Mouse (Mus musculus) MEL (cell line): Measurements from ENCODE around the gene Mtmr10. TPM values are rescaled to one million over a fixed set of nuclear protein-coding genes. Genes with fewer than 3 reads are reported as not detected.

Experiments used
- DNase-seq: peaks from one replicate; pipeline ENCODE4 v3.0.0; 2011; ENCODE audit warnings: low read depth, low spot score
- H3K27ac ChIP-seq: 2 replicates; pipeline ENCODE4 v1.5.1; 2012; ENCODE audit warnings: low read depth, mild to moderate bottlenecking, control low read depth, low read length, moderate library complexity; ENCODE audit not compliant: control insufficient read depth
- H3K27me3 ChIP-seq, 2 experiments: fragments of 150-350 bp in 1 of 2; sonication (generic) in 1 of 2; 2 replicates each; pipeline ENCODE4 v1.6.1; 2012; ENCODE audit warnings: low read length in 2 of 2, mild to moderate bottlenecking in 2 of 2, improper control_type of control experiment in 1 of 2, moderate library complexity in 1 of 2; ENCODE audit not compliant: insufficient read depth in 2 of 2, control insufficient read depth in 1 of 2
- H3K36me3 ChIP-seq, 2 experiments: 2 replicates each; pipeline ENCODE4 v1.6.1; 2012 to 2014; ENCODE audit warnings: low read length in 2 of 2, improper control_type of control experiment in 1 of 2, inconsistent platforms in 1 of 2, mild to moderate bottlenecking in 1 of 2; ENCODE audit not compliant: insufficient read depth in 2 of 2, control insufficient read depth in 1 of 2
- H3K4me1 ChIP-seq, 2 experiments: fragments of 150-350 bp in 1 of 2; sonication (generic) in 1 of 2; 2 replicates each; pipeline ENCODE4 v1.6.1; 2012; ENCODE audit warnings: low read length in 2 of 2, improper control_type of control experiment in 1 of 2, mild to moderate bottlenecking in 1 of 2; ENCODE audit not compliant: insufficient read depth in 2 of 2, control insufficient read depth in 1 of 2
- H3K4me3 ChIP-seq, 2 experiments: fragments of 150-350 bp in 1 of 2; sonication (generic) in 1 of 2; 2 replicates each; pipeline ENCODE4 v1.5.1; 2012; ENCODE audit warnings: low read depth in 2 of 2, low read length in 2 of 2, mild to moderate bottlenecking in 2 of 2, moderate library complexity in 2 of 2, control low read depth in 1 of 2, improper control_type of control experiment in 1 of 2; ENCODE audit not compliant: control insufficient read depth in 1 of 2, insufficient read depth in 1 of 2
- H3K79me2 ChIP-seq: 2 replicates; pipeline ENCODE4 v1.6.1; 2012; ENCODE audit warnings: mild to moderate bottlenecking, low read length, moderate library complexity; ENCODE audit not compliant: control insufficient read depth, poor library complexity, insufficient read depth
- H3K9ac ChIP-seq: 2 replicates; pipeline ENCODE4 v1.6.1; 2012; ENCODE audit warnings: low read depth, mild to moderate bottlenecking, control low read depth, low read length, moderate library complexity; ENCODE audit not compliant: control insufficient read depth, poor library complexity, severe bottlenecking
- H3K9me3 ChIP-seq: fragments of 150-350 bp; sonication (generic); replicated peaks from 2 replicates; pipeline ENCODE4 v1.6.1; 2012; ENCODE audit warnings: mild to moderate bottlenecking, low read length, improper control_type of control experiment, moderate library complexity; ENCODE audit not compliant: insufficient read depth
- CHD1 ChIP-seq: IDR thresholded peaks from 2 replicates; pipeline ENCODE4 v1.6.1; 2012; ENCODE audit warnings: low read depth, mild to moderate bottlenecking, inconsistent platforms, low read length, improper control_type of control experiment
- ELF1 ChIP-seq: IDR thresholded peaks from 2 replicates; pipeline ENCODE4 v1.6.1; 2014; ENCODE audit warnings: low read depth, mild to moderate bottlenecking, inconsistent platforms, low read length, improper control_type of control experiment, moderate library complexity
- GABPA ChIP-seq: IDR thresholded peaks from 2 replicates; pipeline ENCODE4 v1.6.1; 2012; ENCODE audit warnings: low read depth, mild to moderate bottlenecking, inconsistent platforms, low read length, improper control_type of control experiment, moderate library complexity
- GATA1 ChIP-seq: IDR thresholded peaks from 2 replicates; pipeline ENCODE4 v1.6.1; 2011; ENCODE audit warnings: low read depth, low read length, improper control_type of control experiment
- HCFC1 ChIP-seq: IDR thresholded peaks from 2 replicates; pipeline ENCODE4 v1.6.1; 2012; ENCODE audit warnings: low read depth, mild to moderate bottlenecking, inconsistent platforms, low read length, improper control_type of control experiment, moderate library complexity
- MAFK ChIP-seq: IDR thresholded peaks from 2 replicates; pipeline ENCODE4 v1.6.1; 2011; ENCODE audit warnings: low read depth, mild to moderate bottlenecking, low read length, improper control_type of control experiment, borderline replicate concordance
- MAX ChIP-seq: IDR thresholded peaks from 2 replicates; pipeline ENCODE4 v1.6.1; 2011; ENCODE audit warnings: low read length, improper control_type of control experiment
- MXI1 ChIP-seq: IDR thresholded peaks from 2 replicates; pipeline ENCODE4 v1.6.1; 2011; ENCODE audit warnings: mild to moderate bottlenecking, low read depth, low read length, improper control_type of control experiment
- POLR2A ChIP-seq, 2 experiments: IDR thresholded peaks; 2 replicates each; pipeline ENCODE4 v1.6.1; 2011 to 2012; ENCODE audit warnings: low read length in 2 of 2, mild to moderate bottlenecking in 2 of 2, control low read depth in 1 of 2, improper control_type of control experiment in 1 of 2, low read depth in 1 of 2, moderate library complexity in 1 of 2; ENCODE audit not compliant: control insufficient read depth in 1 of 2, insufficient read depth in 1 of 2, poor library complexity in 1 of 2
- POLR2AphosphoS2 ChIP-seq: IDR thresholded peaks from 2 replicates; pipeline ENCODE4 v1.6.1; 2011; ENCODE audit warnings: low read length, improper control_type of control experiment
- POLR2AphosphoS5 ChIP-seq: IDR thresholded peaks from 2 replicates; pipeline ENCODE4 v1.6.1; 2012; ENCODE audit warnings: low read depth, borderline replicate concordance, mild to moderate bottlenecking, inconsistent platforms, low read length, moderate library complexity, mixed read lengths
- RAD21 ChIP-seq: IDR thresholded peaks from 2 replicates; pipeline ENCODE4 v1.6.1; 2011; ENCODE audit warnings: mild to moderate bottlenecking, low read depth, low read length, improper control_type of control experiment
- SIN3A ChIP-seq: IDR thresholded peaks from 2 replicates; pipeline ENCODE4 v1.6.1; 2012; ENCODE audit warnings: low read length, improper control_type of control experiment, inconsistent platforms
- SMC3 ChIP-seq: IDR thresholded peaks from 2 replicates; pipeline ENCODE4 v1.6.1; 2011; ENCODE audit warnings: low read depth, low read length, improper control_type of control experiment
- TAL1 ChIP-seq: IDR thresholded peaks from 2 replicates; pipeline ENCODE4 v1.6.1; 2012; ENCODE audit warnings: mild to moderate bottlenecking, inconsistent platforms, low read length, moderate library complexity, mixed read lengths
- TBP ChIP-seq: IDR thresholded peaks from 2 replicates; pipeline ENCODE4 v1.8.0; 2011; ENCODE audit warnings: low read depth, low read length, improper control_type of control experiment
- UBTF ChIP-seq: IDR thresholded peaks from 2 replicates; pipeline ENCODE4 v1.6.1; 2012; ENCODE audit warnings: low read depth, mild to moderate bottlenecking, inconsistent platforms, low read length, improper control_type of control experiment, moderate library complexity, borderline replicate concordance; ENCODE audit not compliant: insufficient read depth
- USF1 ChIP-seq: IDR thresholded peaks from 2 replicates; pipeline ENCODE4 v1.6.1; 2014; ENCODE audit warnings: low read depth, mild to moderate bottlenecking, inconsistent platforms, low read length, improper control_type of control experiment, moderate library complexity
- USF2 ChIP-seq, 2 experiments: IDR thresholded peaks; 2 replicates each; pipeline ENCODE4 v1.6.1; 2011 to 2012; ENCODE audit warnings: improper control_type of control experiment in 2 of 2, low read length in 2 of 2, borderline replicate concordance in 1 of 2, inconsistent platforms in 1 of 2, low read depth in 1 of 2, mild to moderate bottlenecking in 1 of 2; ENCODE audit not compliant: insufficient read depth in 1 of 2
- ZC3H11A ChIP-seq: IDR thresholded peaks from 2 replicates; pipeline ENCODE4 v1.6.1; 2012; ENCODE audit warnings: low read depth, mild to moderate bottlenecking, inconsistent platforms, low read length, improper control_type of control experiment
- ZKSCAN1 ChIP-seq: IDR thresholded peaks from 2 replicates; pipeline ENCODE4 v1.6.1; 2012; ENCODE audit warnings: low read depth, mild to moderate bottlenecking, inconsistent platforms, low read length, improper control_type of control experiment, moderate library complexity
- ZMIZ1 ChIP-seq: IDR thresholded peaks from 2 replicates; pipeline ENCODE4 v1.6.1; 2012; ENCODE audit warnings: low read depth, mild to moderate bottlenecking, inconsistent platforms, low read length, improper control_type of control experiment, moderate library complexity
- polyA plus RNA-seq, 2 experiments: library from polyadenylated mRNA; stranded (reverse) in 1 of 2; unstranded in 1 of 2; fragments of >175 nt in 1 of 2; fragments of >200 nt in 1 of 2; gene quantifications; 2 replicates each; pipeline versions ENCODE4 v1.2.1 to v1.2.4; 2012; ENCODE audit warnings: low replicate concordance in 2 of 2, low read depth in 1 of 2; ENCODE audit not compliant: insufficient read length in 2 of 2, insufficient read depth in 1 of 2, missing spikeins in 1 of 2
- total RNA-seq: library from RNA; depleted of rRNA; stranded (reverse); fragments of 300-350 nt; gene quantifications from 2 replicates; pipeline ENCODE4 v1.2.3, GENCODE M21; 2012

Gene Mtmr10
- total and polyA plus RNA-seq, 3 experiments, result 1.7 to 2.4 TPM; not detected in 1

GRCm38 (mm10) chr7:64358666-64359065 is 71.2 kb downstream of the Mtmr10 start:
- H3K27ac ChIP-seq, result no peak overlapping the region
- TF ChIP-seq SMC3 (no peak), ZKSCAN1 (no peak), ZMIZ1 (no peak), TAL1 (no peak)
- TF ChIP-seq, all 39 proteins: peak for 0
- Histone ChIP-seq H3K9ac (no peak overlapping the region), H3K4me1 (no peaks in the 10 kb centered on the region), H3K79me2 (no peaks in the 10 kb centered on the region), H3K36me3 (no peaks in the 10 kb centered on the region), H3K9me3 (no peaks in the 10 kb centered on the region), H3K4me3 (no peak overlapping the region), H3K27me3 (no peaks in the 10 kb centered on the region)
- DNase-seq, result no peak

GRCm38 (mm10) chr7:64359943-64360585 is 72.6 kb downstream of the Mtmr10 start:
- Histone ChIP-seq H3K27ac (no peak overlapping the region), H3K79me2 (no peaks in the 10 kb centered on the region), H3K27me3 (no peaks in the 10 kb centered on the region), H3K9ac (no peak overlapping the region), H3K9me3 (no peaks in the 10 kb centered on the region), H3K4me1 (no peaks in the 10 kb centered on the region), H3K36me3 (no peaks in the 10 kb centered on the region), H3K4me3 (no peak overlapping the region)
- TF ChIP-seq MAX (no peak), TBP (no peak), MXI1 (no peak), ZMIZ1 (no peak)
- no peak for DNase-seq

GRCm38 (mm10) chr7:64360586-64360945 is 73.1 kb downstream of the Mtmr10 start:
- TF ChIP-seq RAD21 (no peak), UBTF (no peak), SIN3A (no peak), CHD1 (no peak), ZKSCAN1 (no peak), MAX (no peak), USF1 (no peak), GABPA (no peak), HCFC1 (no peak), POLR2AphosphoS2 (no peak), GATA1 (no peak), MAFK (no peak), POLR2A (IDR thresholded peaks at IDR 0.05; ENCODE audit: control insufficient read depth in 1 of 2, insufficient read depth in 1 of 2, low read depth in 1 of 2, low read length in 2 of 2, poor library complexity in 1 of 2) (no peak), ELF1 (no peak), ZC3H11A (no peak), POLR2AphosphoS5 (no peak), USF2 (IDR thresholded peaks at IDR 0.05; ENCODE audit: borderline replicate concordance in 1 of 2, insufficient read depth in 1 of 2, low read depth in 1 of 2, low read length in 2 of 2) (no peak)
- Histone ChIP-seq H3K27ac (no peak overlapping the region), H3K9me3 (no peaks in the 10 kb centered on the region), H3K4me1 (no peaks in the 10 kb centered on the region), H3K9ac (no peak overlapping the region), H3K27me3 (no peaks in the 10 kb centered on the region), H3K4me3 (no peak overlapping the region), H3K79me2 (no peaks in the 10 kb centered on the region), H3K36me3 (no peaks in the 10 kb centered on the region)
- DNase-seq, result no peak
